In genomic region chr13:58127766-58128361, GRCm38 (mm10) we compare ENCODE assay signal across 8 mouse cellular contexts. TPM values are rescaled to one million over a fixed set of nuclear protein-coding genes. Genes with fewer than 3 reads are reported as not detected.
A peak's percentile ranks its signal among the peaks of the same experiment; 100 is the strongest.
DNase-seq lines count a peak whose midpoint lies in the region; ATAC-seq and TF ChIP-seq lines count a peak whose summit lies in the region.

No protein-coding gene starts in this region.

- 0 out of 2 replicates have a peak, but pooled peaks cover 2% of the 10 kb centered on the region for H3K36me3 ChIP-seq in limb, embryonic 15.5 days
- 0 out of 2 replicates have a peak, but pooled peaks cover 2% of the 10 kb centered on the region for H3K36me3 ChIP-seq in midbrain, embryonic 16.5 days (ENCODE audit: control insufficient read depth, insufficient read depth, low read length)
- no peaks in the 10 kb centered on the region for H3K36me3 ChIP-seq in stomach, embryonic 15.5 days

- peak; percentile 15; the same call in 1 of the 2 replicates for ATAC-seq in limb, embryonic 15.5 days (ENCODE audit: insufficient number of reproducible peaks, low FRiP score, low TSS enrichment, low read depth)
- peak; percentile 57 for ATAC-seq in midbrain, embryonic 16.5 days
- peak; percentile 15 for ATAC-seq in stomach, embryonic 15.5 days (ENCODE audit: insufficient read depth, low FRiP score, low read depth)

- H3K9ac ChIP-seq in limb, embryonic 15.5 days: peak overlapping the region; percentile 99
- peak overlapping the region; percentile 98 for H3K9ac ChIP-seq in midbrain, embryonic 16.5 days (ENCODE audit: low read depth, low read length)
- H3K9ac ChIP-seq in stomach, embryonic 15.5 days: peak overlapping the region; percentile 95

- TF ChIP-seq CTCF in brain, embryonic 14.5 days (IDR thresholded peaks at IDR 0.05; ENCODE audit: borderline replicate concordance, extremely low read depth, insufficient read depth, insufficient read length): no peak

- no peaks in the 10 kb centered on the region for H3K9me3 ChIP-seq in limb, embryonic 15.5 days
- H3K9me3 ChIP-seq in midbrain, embryonic 16.5 days (replicated peaks; ENCODE audit: control insufficient read depth, low read length, poor library complexity, severe bottlenecking): no peaks in the 10 kb centered on the region
- no peaks in the 10 kb centered on the region for H3K9me3 ChIP-seq in stomach, embryonic 15.5 days

- peak overlapping the region; percentile 75 for H3K4me3 ChIP-seq in limb, embryonic 15.5 days
- peak overlapping the region; percentile 95 for H3K4me3 ChIP-seq in midbrain, embryonic 16.5 days (ENCODE audit: low read depth, low read length)
- H3K4me3 ChIP-seq in stomach, embryonic 15.5 days (replicated peaks): peak overlapping the region; percentile 91

- under 1% methylated on average over 81 of the region's 81 CpGs for WGBS in limb, embryonic 15.5 days
- 0% methylated on average over 75 of the region's 81 CpGs for WGBS in midbrain, embryonic 16.5 days
- under 1% methylated on average over 80 of the region's 81 CpGs for WGBS in stomach, embryonic 15.5 days

- TF ChIP-seq POLR2A in brain, embryonic 14.5 days (IDR thresholded peaks at IDR 0.05; ENCODE audit: borderline replicate concordance, extremely low read depth, insufficient read depth, insufficient read length, poor library complexity, severe bottlenecking): no peak

- peaks cover 11% of the 10 kb centered on the region; the same call in 1 of the 2 replicates for H3K4me1 ChIP-seq in limb, embryonic 15.5 days
- H3K4me1 ChIP-seq in midbrain, embryonic 16.5 days (ENCODE audit: control insufficient read depth, insufficient read depth, low read length): peaks cover 27% of the 10 kb centered on the region
- H3K4me1 ChIP-seq in stomach, embryonic 15.5 days: peaks cover 15% of the 10 kb centered on the region

- peak; percentile 25 for DNase-seq in ovary, adult 18-20 months (ENCODE audit: low spot score)
- DNase-seq in ovary, postnatal 14 days (ENCODE audit: low spot score): no peak
- peak; percentile 71 for DNase-seq in brain, embryonic 14.5 days (ENCODE audit: low read depth)
- peak; percentile 46 to 61 for DNase-seq in frontal cortex, postnatal 25 days (ENCODE audit: low spot score in 2 of 2)
- peak; percentile 80 for DNase-seq in induced T-regulatory cell, adult 2 months (ENCODE audit: low read depth)

- peak overlapping the region; percentile 60 for H3K4me2 ChIP-seq in limb, embryonic 15.5 days
- peak overlapping the region; percentile 85 for H3K4me2 ChIP-seq in midbrain, embryonic 16.5 days (ENCODE audit: low read length)
- H3K4me2 ChIP-seq in stomach, embryonic 15.5 days: peak overlapping the region; percentile 63

- no peaks in the 10 kb centered on the region for H3K27me3 ChIP-seq in limb, embryonic 15.5 days
- H3K27me3 ChIP-seq in midbrain, embryonic 16.5 days (ENCODE audit: control insufficient read depth, insufficient read depth, low read depth, low read length): no peaks in the 10 kb centered on the region
- H3K27me3 ChIP-seq in stomach, embryonic 15.5 days (replicated peaks): no peaks in the 10 kb centered on the region

- H3K27ac ChIP-seq in limb, embryonic 15.5 days: peak overlapping the region; percentile 98
- peak overlapping the region; percentile 100 for H3K27ac ChIP-seq in midbrain, embryonic 16.5 days (ENCODE audit: low read length)
- peak overlapping the region; percentile 98 for H3K27ac ChIP-seq in stomach, embryonic 15.5 days

RNA-seq across cellular contexts. Expression of gene Hnrnpa0, which starts 0.5 kb away (rescaled TPM):
- 391 and 399 TPM in 2 replicates for polyA plus RNA-seq in brain, embryonic 14.5 days (2012; rRNA removed)
- 27.8 and 31.7 TPM in 2 replicates for polyA plus RNA-seq in limb, embryonic 15.5 days (2015; fragmentation: Nextera tagmentation; extraction: Ambion mirVana)
- polyA plus RNA-seq in midbrain, embryonic 16.5 days (2015; fragmentation: Nextera tagmentation; extraction: Ambion mirVana): 42.9 and 46.5 TPM in 2 replicates
- 34.1 and 34.7 TPM in 2 replicates for polyA plus RNA-seq in stomach, embryonic 15.5 days (2015; fragmentation: Nextera tagmentation; extraction: Ambion mirVana)

RNA-seq across cellular contexts. Expression of gene Klhl3, which starts 14.5 kb away (rescaled TPM):
- 7.7 and 10.9 TPM in 2 replicates for polyA plus RNA-seq in brain, embryonic 14.5 days (2012; rRNA removed)
- 2.8 and 3.7 TPM in 2 replicates for polyA plus RNA-seq in limb, embryonic 15.5 days (2015; fragmentation: Nextera tagmentation; extraction: Ambion mirVana)
- 13.9 and 15.0 TPM in 2 replicates for polyA plus RNA-seq in midbrain, embryonic 16.5 days (2015; fragmentation: Nextera tagmentation; extraction: Ambion mirVana)
- polyA plus RNA-seq in stomach, embryonic 15.5 days (2015; fragmentation: Nextera tagmentation; extraction: Ambion mirVana): 3.2 and 3.4 TPM in 2 replicates

RNA-seq across cellular contexts. Expression of gene Idnk, which starts 29.6 kb away (rescaled TPM):
- 29.3 and 31.0 TPM in 2 replicates for polyA plus RNA-seq in brain, embryonic 14.5 days (2012; rRNA removed)
- polyA plus RNA-seq in limb, embryonic 15.5 days (2015; fragmentation: Nextera tagmentation; extraction: Ambion mirVana): 29.3 and 33.0 TPM in 2 replicates
- polyA plus RNA-seq in midbrain, embryonic 16.5 days (2015; fragmentation: Nextera tagmentation; extraction: Ambion mirVana): 54.3 and 60.7 TPM in 2 replicates
- 40.0 TPM in 2 replicates for polyA plus RNA-seq in stomach, embryonic 15.5 days (2015; fragmentation: Nextera tagmentation; extraction: Ambion mirVana)
